Mouse (Mus musculus) liver, adult 2 months (tissue): Measurements from ENCODE around the gene Slit1.

ENCODE experiments used
- CTCF ChIP-seq: fragments of 200-500 bp; IDR thresholded peaks from 2 replicates; pipeline ENCODE4 v1.5.1; 2011; ENCODE audit warnings: low read depth, low read length, control low read depth
- POLR2A ChIP-seq: fragments of 200-500 bp; IDR thresholded peaks from 2 replicates; pipeline ENCODE4 v1.6.1; 2011; ENCODE audit warnings: low read length, control low read depth; ENCODE audit not compliant: insufficient read depth; ENCODE audit errors: extremely low read depth

DNA sequence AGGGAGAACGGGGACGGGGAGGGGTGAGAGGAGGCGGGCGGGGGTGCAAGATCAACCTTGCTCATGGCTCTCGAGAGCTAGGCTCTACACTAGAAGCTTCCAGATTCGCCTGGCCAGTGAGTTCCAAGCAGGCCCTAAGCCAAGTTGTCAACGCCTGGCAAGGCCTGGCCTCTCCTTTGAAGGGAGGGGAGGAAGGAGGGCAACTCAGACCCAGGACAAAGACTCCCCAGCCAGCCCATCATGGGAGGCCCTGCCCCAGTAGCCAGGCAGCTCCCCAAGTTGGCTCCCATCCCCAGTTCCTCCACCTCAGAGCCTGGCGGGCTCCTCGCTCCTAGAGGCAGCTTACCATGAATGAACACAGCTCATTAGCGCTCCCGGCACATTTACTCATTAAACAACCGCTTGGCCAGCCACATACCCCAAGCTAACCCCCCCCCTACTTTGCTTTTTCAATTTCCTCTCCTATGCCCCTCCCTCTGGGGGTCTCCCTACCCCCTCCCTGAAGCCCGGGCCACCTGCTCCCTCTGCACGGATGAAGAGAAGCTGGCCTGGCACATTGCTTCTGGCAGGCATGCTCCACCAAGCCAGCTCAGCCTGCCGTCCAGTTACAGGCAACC is 2.6 kb upstream of the Slit1 start:
- TF ChIP-seq POLR2A (no peak), CTCF (no peak)
